Mouse (Mus musculus) heart, postnatal 0 days (tissue): ENCODE measurements at regions not wholly inside any gene's neighbourhood (a gene's known extent, or its start where the extent isn't known, plus 50 kb on each side); places are given as distances from the start of the nearest gene placed in this dataset.
"Not testable (repeated sequence)": the region's sequence is repeated elsewhere in the genome, so short reads cannot be mapped to it uniquely, and the experiment has no call there.

ENCODE experiments used
- CTCF ChIP-seq: IDR thresholded peaks from 2 replicates; pipeline ENCODE4 v1.5.1; 2016; ENCODE audit warnings: antibody characterized with exemption, control low read depth, low read depth
- EP300 ChIP-seq: IDR thresholded peaks from 2 replicates; pipeline ENCODE4 v1.6.1; 2016; ENCODE audit warnings: antibody characterized with exemption, low read depth

GRCm38 (mm10) chrX:154670529-154670928 lies 91.4 kb upstream of the Samt2 start:
- not testable (repeated sequence) for TF ChIP-seq CTCF, EP300
